Mouse (Mus musculus): ENCODE results near the gene Col23a1. TPM values are rescaled to one million over a fixed set of nuclear protein-coding genes. Genes with fewer than 3 reads are reported as not detected.

Gene Col23a1
- polyA plus RNA-seq, 1 experiment from 2014 or later = 13.3 TPM

- Histone ChIP-seq H3K4me3 (ENCODE audit: control insufficient read depth in 1 of 2, insufficient read depth in 1 of 2, low read depth in 1 of 2, low read length in 2 of 2) (no peak overlapping the region), H3K9ac (ENCODE audit: low read length) (no peak overlapping the region), H3K36me3 (ENCODE audit: control insufficient read depth, insufficient read depth, low read length) (no peaks in the 10 kb centered on the region), H3K27ac (replicated peaks in 1 of 2; ENCODE audit: control insufficient read depth in 1 of 2, insufficient read depth in 1 of 2, low read depth in 2 of 2, low read length in 2 of 2) (peak overlapping the region; percentile 19 to 38; a peak in 1 of 4 replicates), H3K27me3 (ENCODE audit: control insufficient read depth, insufficient read depth, low read length) (peaks cover 5% of the 10 kb centered on the region), H3K4me2 (ENCODE audit: low read length) (no peak overlapping the region), H3K9me3 (ENCODE audit: control insufficient read depth, low read length) (no peaks in the 10 kb centered on the region), H3K4me1 (ENCODE audit: control insufficient read depth in 2 of 2, insufficient read depth in 2 of 2, low read length in 2 of 2) (peaks cover 4 to 6% of the 10 kb centered on the region in 2 experiments; a peak in 2 of 4 replicates)
- ATAC-seq (ENCODE audit: insufficient number of reproducible peaks, insufficient read depth, low FRiP score, low read depth) = peak; percentile 84
- 22% methylated on average over 3 of the region's 3 CpGs for WGBS
These were observed 231.7 kb downstream of the Col23a1 start for GRCm38 (mm10) chr11:51521440-51521839.

GRCm38 (mm10) chr11:51523215-51523614 is 233.5 kb downstream of the Col23a1 start:
- Histone ChIP-seq H3K4me1 (ENCODE audit: control insufficient read depth in 2 of 2, insufficient read depth in 2 of 2, low read length in 2 of 2) (peaks cover 15 to 16% of the 10 kb centered on the region in 2 experiments), H3K27ac (replicated peaks in 1 of 2; ENCODE audit: control insufficient read depth in 1 of 2, insufficient read depth in 1 of 2, low read depth in 2 of 2, low read length in 2 of 2) (no peak overlapping the region), H3K9me3 (ENCODE audit: control insufficient read depth, low read length) (no peaks in the 10 kb centered on the region), H3K4me2 (ENCODE audit: low read length) (no peak overlapping the region), H3K36me3 (ENCODE audit: control insufficient read depth, insufficient read depth, low read length) (no peaks in the 10 kb centered on the region), H3K27me3 (ENCODE audit: control insufficient read depth, insufficient read depth, low read length) (peaks cover 5% of the 10 kb centered on the region), H3K9ac (ENCODE audit: low read length) (no peak overlapping the region), H3K4me3 (ENCODE audit: control insufficient read depth in 1 of 2, insufficient read depth in 1 of 2, low read depth in 1 of 2, low read length in 2 of 2) (no peak overlapping the region)
- no peak for ATAC-seq (ENCODE audit: insufficient number of reproducible peaks, insufficient read depth, low FRiP score, low read depth)

GRCm38 (mm10) chr11:51523625-51524024 is 233.9 kb downstream of the Col23a1 start:
- peaks cover 5% of the 10 kb centered on the region for H3K27me3 ChIP-seq (ENCODE audit: control insufficient read depth, insufficient read depth, low read length)
- no peak overlapping the region for H3K4me3 ChIP-seq (ENCODE audit: control insufficient read depth in 1 of 2, insufficient read depth in 1 of 2, low read depth in 1 of 2, low read length in 2 of 2)
- H3K4me2 ChIP-seq (ENCODE audit: low read length) = no peak overlapping the region
- no peaks in the 10 kb centered on the region for H3K36me3 ChIP-seq (ENCODE audit: control insufficient read depth, insufficient read depth, low read length)
- no peak overlapping the region for H3K27ac ChIP-seq (replicated peaks in 1 of 2; ENCODE audit: control insufficient read depth in 1 of 2, insufficient read depth in 1 of 2, low read depth in 2 of 2, low read length in 2 of 2)
- WGBS = 63% methylated on average over 9 of the region's 9 CpGs
- no peak for ATAC-seq (ENCODE audit: insufficient number of reproducible peaks, insufficient read depth, low FRiP score, low read depth)
- no peak overlapping the region for H3K9ac ChIP-seq (ENCODE audit: low read length)
- no peaks in the 10 kb centered on the region for H3K9me3 ChIP-seq (ENCODE audit: control insufficient read depth, low read length)
- peaks cover 15 to 16% of the 10 kb centered on the region in 2 experiments for H3K4me1 ChIP-seq (ENCODE audit: control insufficient read depth in 2 of 2, insufficient read depth in 2 of 2, low read length in 2 of 2)

GRCm38 (mm10) chr11:51526631-51527161 is 237.0 kb downstream of the Col23a1 start:
- Histone ChIP-seq H3K4me1 (ENCODE audit: control insufficient read depth in 2 of 2, insufficient read depth in 2 of 2, low read length in 2 of 2) (peaks cover 12 to 16% of the 10 kb centered on the region in 2 experiments), H3K9ac (ENCODE audit: low read length) (no peak overlapping the region), H3K27ac (replicated peaks in 1 of 2; ENCODE audit: control insufficient read depth in 1 of 2, insufficient read depth in 1 of 2, low read depth in 2 of 2, low read length in 2 of 2) (peak overlapping the region in 1 of 2 experiments; percentile 20; a peak in 1 of 4 replicates), H3K4me2 (ENCODE audit: low read length) (peak overlapping the region; percentile 46), H3K9me3 (ENCODE audit: control insufficient read depth, low read length) (no peaks in the 10 kb centered on the region), H3K27me3 (ENCODE audit: control insufficient read depth, insufficient read depth, low read length) (peaks cover 5% of the 10 kb centered on the region), H3K4me3 (ENCODE audit: control insufficient read depth in 1 of 2, insufficient read depth in 1 of 2, low read depth in 1 of 2, low read length in 2 of 2) (no peak overlapping the region), H3K36me3 (ENCODE audit: control insufficient read depth, insufficient read depth, low read length) (no peaks in the 10 kb centered on the region)
- no peak for ATAC-seq (ENCODE audit: insufficient number of reproducible peaks, insufficient read depth, low FRiP score, low read depth)
- 13% methylated on average over 14 of the region's 14 CpGs for WGBS

- H3K4me2 ChIP-seq (ENCODE audit: low read length) = no peak overlapping the region
- H3K27me3 ChIP-seq (ENCODE audit: control insufficient read depth, insufficient read depth, low read length) = peaks cover 6% of the 10 kb centered on the region
- H3K4me1 ChIP-seq (ENCODE audit: control insufficient read depth in 2 of 2, insufficient read depth in 2 of 2, low read length in 2 of 2) = no peaks in the 10 kb centered on the region
- no peak overlapping the region for H3K27ac ChIP-seq (replicated peaks in 1 of 2; ENCODE audit: control insufficient read depth in 1 of 2, insufficient read depth in 1 of 2, low read depth in 2 of 2, low read length in 2 of 2)
- H3K9me3 ChIP-seq (ENCODE audit: control insufficient read depth, low read length) = no peaks in the 10 kb centered on the region
- no peak overlapping the region for H3K9ac ChIP-seq (ENCODE audit: low read length)
- ATAC-seq (ENCODE audit: insufficient number of reproducible peaks, insufficient read depth, low FRiP score, low read depth) = no peak
- no peaks in the 10 kb centered on the region for H3K36me3 ChIP-seq (ENCODE audit: control insufficient read depth, insufficient read depth, low read length)
- 69% methylated on average over 11 of the region's 11 CpGs for WGBS
- no peak overlapping the region for H3K4me3 ChIP-seq (ENCODE audit: control insufficient read depth in 1 of 2, insufficient read depth in 1 of 2, low read depth in 1 of 2, low read length in 2 of 2)
These were observed 243.4 kb downstream of the Col23a1 start for GRCm38 (mm10) chr11:51533128-51533533.

- H3K4me3 ChIP-seq (ENCODE audit: control insufficient read depth in 1 of 2, insufficient read depth in 1 of 2, low read depth in 1 of 2, low read length in 2 of 2) = no peak overlapping the region
- no peaks in the 10 kb centered on the region for H3K4me1 ChIP-seq (ENCODE audit: control insufficient read depth in 2 of 2, insufficient read depth in 2 of 2, low read length in 2 of 2)
- 20% methylated on average over 2 of the region's 2 CpGs for WGBS
- H3K36me3 ChIP-seq (ENCODE audit: control insufficient read depth, insufficient read depth, low read length) = no peaks in the 10 kb centered on the region
- no peak overlapping the region for H3K4me2 ChIP-seq (ENCODE audit: low read length)
- H3K9me3 ChIP-seq (ENCODE audit: control insufficient read depth, low read length) = no peaks in the 10 kb centered on the region
- peaks cover 6% of the 10 kb centered on the region; the same call in 1 of the 2 replicates for H3K27me3 ChIP-seq (ENCODE audit: control insufficient read depth, insufficient read depth, low read length)
- ATAC-seq (ENCODE audit: insufficient number of reproducible peaks, insufficient read depth, low FRiP score, low read depth) = no peak
- no peak overlapping the region for H3K9ac ChIP-seq (ENCODE audit: low read length)
- no peak overlapping the region for H3K27ac ChIP-seq (replicated peaks in 1 of 2; ENCODE audit: control insufficient read depth in 1 of 2, insufficient read depth in 1 of 2, low read depth in 2 of 2, low read length in 2 of 2)
These were observed 244.6 kb downstream of the Col23a1 start for GRCm38 (mm10) chr11:51534314-51534713.

GRCm38 (mm10) chr11:51538388-51538787 is 248.7 kb downstream of the Col23a1 start:
- WGBS = 54% methylated on average over 7 of the region's 7 CpGs
- Histone ChIP-seq H3K4me2 (ENCODE audit: low read length) (no peak overlapping the region), H3K4me1 (ENCODE audit: control insufficient read depth in 2 of 2, insufficient read depth in 2 of 2, low read length in 2 of 2) (no peaks in the 10 kb centered on the region), H3K27ac (replicated peaks in 1 of 2; ENCODE audit: control insufficient read depth in 1 of 2, insufficient read depth in 1 of 2, low read depth in 2 of 2, low read length in 2 of 2) (no peak overlapping the region), H3K4me3 (ENCODE audit: control insufficient read depth in 1 of 2, insufficient read depth in 1 of 2, low read depth in 1 of 2, low read length in 2 of 2) (no peak overlapping the region), H3K36me3 (ENCODE audit: control insufficient read depth, insufficient read depth, low read length) (no peaks in the 10 kb centered on the region), H3K9ac (ENCODE audit: low read length) (no peak overlapping the region), H3K27me3 (ENCODE audit: control insufficient read depth, insufficient read depth, low read length) (peaks cover 6% of the 10 kb centered on the region; the same call in 1 of the 2 replicates), H3K9me3 (ENCODE audit: control insufficient read depth, low read length) (no peaks in the 10 kb centered on the region)
- no peak for ATAC-seq (ENCODE audit: insufficient number of reproducible peaks, insufficient read depth, low FRiP score, low read depth)
